Mouse (Mus musculus) spleen, adult 2 months (tissue): ENCODE results near the gene Grap2. TPM values are rescaled to one million over a fixed set of nuclear protein-coding genes. Genes with fewer than 3 reads are reported as not detected.

ENCODE experiments used
- DNase-seq, 2 experiments: peaks; one replicate each; pipeline versions ENCODE4 v3.0.0 to v3.0.0-alpha.2; 2012 to 2021; ENCODE audit warnings: low spot score in 2 of 2, low read depth in 1 of 2
- H3K27ac ChIP-seq: fragments of 200-500 bp; 2 replicates; pipeline ENCODE4 v1.5.1; 2012; ENCODE audit warnings: low read length, inconsistent platforms; ENCODE audit not compliant: insufficient read depth
- H3K27me3 ChIP-seq: fragments of 200-500 bp; 2 replicates; pipeline ENCODE4 v1.6.1; 2012; ENCODE audit warnings: mild to moderate bottlenecking, moderate library complexity, low read length, inconsistent platforms; ENCODE audit not compliant: control insufficient read depth, insufficient read depth
- H3K36me3 ChIP-seq: fragments of 200-500 bp; 2 replicates; pipeline ENCODE4 v1.6.1; 2012; ENCODE audit warnings: mild to moderate bottlenecking, low read length, inconsistent platforms; ENCODE audit not compliant: control insufficient read depth, insufficient read depth
- H3K4me1 ChIP-seq: fragments of 200-500 bp; 2 replicates; pipeline ENCODE4 v1.6.1; 2011; ENCODE audit warnings: inconsistent platforms; ENCODE audit not compliant: control insufficient read depth, insufficient read depth, insufficient read length
- H3K4me3 ChIP-seq: fragments of 200-500 bp; 2 replicates; pipeline ENCODE4 v1.5.1; 2011; ENCODE audit warnings: mild to moderate bottlenecking, inconsistent platforms; ENCODE audit not compliant: insufficient read depth, insufficient read length; ENCODE audit errors: extremely low read depth
- CTCF ChIP-seq: fragments of 200-500 bp; IDR thresholded peaks from 2 replicates; pipeline ENCODE4 v1.5.1; 2011; ENCODE audit warnings: mild to moderate bottlenecking, inconsistent platforms; ENCODE audit not compliant: insufficient read depth, insufficient read length, insufficient replicate concordance; ENCODE audit errors: extremely low read depth
- POLR2A ChIP-seq: fragments of 200-500 bp; IDR thresholded peaks from 2 replicates; pipeline ENCODE4 v1.6.1; 2011; ENCODE audit warnings: low read depth, low read length, inconsistent platforms
- WGBS: fragments of 180-500 bp; shearing (Covaris S2); methylation state at CpG from one replicate; pipeline ENCODE4 v1.1.7; 2018; 5-methylcytosine and 5-hydroxymethylcytosine counted together
- polyA plus RNA-seq: library from polyadenylated mRNA; depleted of rRNA; stranded (reverse); fragments of >200 nt; gene quantifications from 2 replicates; pipeline ENCODE4 v1.2.3, GENCODE M21; 2012

The Grap2 gene
- polyA plus RNA-seq, 1 experiment = 54.4 TPM

DNA sequence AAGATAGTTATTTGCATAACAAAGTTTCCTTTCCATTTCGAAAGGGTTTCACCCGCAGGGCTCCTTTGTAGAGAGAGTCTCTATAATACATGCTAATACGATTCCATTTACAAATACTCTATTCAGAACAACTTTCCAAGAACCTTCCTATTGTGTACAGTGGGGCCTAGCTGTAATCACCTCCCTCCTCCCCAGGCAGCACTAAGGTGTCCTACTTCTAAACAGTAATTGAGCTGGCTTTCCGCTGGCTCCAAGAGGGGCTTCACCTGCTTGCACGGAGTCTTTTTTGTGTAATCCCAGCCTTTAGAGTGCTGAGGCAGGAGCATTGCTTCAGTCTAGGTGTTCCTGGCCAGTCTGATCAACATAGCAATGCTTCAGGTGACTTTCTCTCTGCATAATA lies 46.8 kb downstream of the Grap2 start:
- Histone ChIP-seq H3K4me1 (peaks cover 49% of the 10 kb centered on the region), H3K4me3 (no peak overlapping the region), H3K36me3 (no peaks in the 10 kb centered on the region; the same call in 1 of the 2 replicates), H3K27me3 (no peaks in the 10 kb centered on the region), H3K27ac (peak overlapping the region; percentile 86)
- no peak for TF ChIP-seq CTCF
- no peak for TF ChIP-seq POLR2A
- WGBS = 56% methylated on average over 5 of the region's 5 CpGs
- no peak for DNase-seq

DNA sequence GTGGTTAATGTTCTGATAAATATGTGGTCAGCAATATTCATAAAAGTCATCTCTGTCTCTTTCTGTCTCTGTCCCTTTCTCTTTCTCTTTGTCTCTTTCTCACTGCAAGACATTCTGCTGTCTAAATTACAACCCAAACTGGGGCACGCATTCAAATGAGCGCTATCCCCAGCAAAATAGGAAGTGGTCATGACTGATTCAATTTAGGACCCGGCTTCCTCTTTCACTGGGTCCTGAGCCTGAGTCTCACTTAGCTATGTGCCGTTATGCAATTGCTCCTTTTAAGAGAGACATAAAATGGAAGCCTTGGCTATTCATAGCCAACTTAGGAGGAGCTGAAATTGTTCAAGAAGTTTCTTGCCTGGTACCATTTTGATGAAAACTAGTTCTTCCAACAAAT lies 47.4 kb downstream of the Grap2 start:
- Histone ChIP-seq H3K27ac (peak overlapping the region; percentile 88), H3K36me3 (no peaks in the 10 kb centered on the region; the same call in 1 of the 2 replicates), H3K27me3 (no peaks in the 10 kb centered on the region), H3K4me3 (no peak overlapping the region), H3K4me1 (peaks cover 43% of the 10 kb centered on the region)
- WGBS = 3% methylated on average over 4 of the region's 4 CpGs
- peak; percentile 64 to 67 for DNase-seq
- TF ChIP-seq POLR2A (no peak; the same call in 1 of the 2 replicates), CTCF (no peak)

DNA sequence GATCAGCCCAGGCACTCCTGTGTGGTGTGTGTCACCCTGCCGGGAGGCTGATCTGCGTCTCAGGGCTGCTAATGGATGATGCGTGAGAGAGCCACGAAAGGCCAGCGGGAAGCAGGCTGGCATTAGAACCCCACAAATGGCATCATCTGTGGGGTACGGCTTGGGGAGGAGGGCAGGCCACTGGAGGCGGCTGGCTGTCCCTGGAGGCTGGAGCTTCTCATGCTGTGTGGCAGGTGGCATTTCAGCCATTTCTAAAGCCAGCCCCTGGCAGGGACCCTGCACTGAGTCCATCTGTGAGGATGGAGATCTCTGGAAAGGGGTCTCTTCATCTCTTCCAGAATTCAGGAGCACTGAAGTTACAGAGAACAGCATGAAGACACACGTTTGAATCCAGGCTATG lies 48.0 kb downstream of the Grap2 start:
- H3K4me1 ChIP-seq = peaks cover 42% of the 10 kb centered on the region
- H3K27me3 ChIP-seq = no peaks in the 10 kb centered on the region
- 62% methylated on average over 8 of the region's 8 CpGs for WGBS
- TF ChIP-seq POLR2A = no peak
- TF ChIP-seq CTCF = no peak
- H3K36me3 ChIP-seq = no peaks in the 10 kb centered on the region; the same call in 1 of the 2 replicates
- peak overlapping the region; percentile 88 for H3K27ac ChIP-seq
- no peak for DNase-seq
- H3K4me3 ChIP-seq = no peak overlapping the region

- Histone ChIP-seq H3K27ac (peak overlapping the region; percentile 85), H3K4me1 (peaks cover 30% of the 10 kb centered on the region; the same call in 1 of the 2 replicates), H3K27me3 (no peaks in the 10 kb centered on the region), H3K36me3 (peaks cover 12% of the 10 kb centered on the region), H3K4me3 (peak overlapping the region; percentile 64)
- no peak; the same call in 1 of the 2 replicates for TF ChIP-seq POLR2A
- no peak for TF ChIP-seq CTCF
- WGBS = 46% methylated on average over 8 of the region's 8 CpGs
- DNase-seq = peak in 1 of 2 experiments; percentile 62
These were observed 50.9 kb downstream of the Grap2 start for GRCm38 (mm10) chr15:80623171-80623837.

GRCm38 (mm10) chr15:80626472-80626871 lies 54.1 kb downstream of the Grap2 start:
- Histone ChIP-seq H3K4me1 (peaks cover 30% of the 10 kb centered on the region; the same call in 1 of the 2 replicates), H3K36me3 (peaks cover 13% of the 10 kb centered on the region), H3K4me3 (no peak overlapping the region), H3K27me3 (no peaks in the 10 kb centered on the region), H3K27ac (no peak overlapping the region)
- DNase-seq = no peak
- 43% methylated on average over 6 of the region's 6 CpGs for WGBS
- TF ChIP-seq POLR2A (no peak), CTCF (no peak)

DNA sequence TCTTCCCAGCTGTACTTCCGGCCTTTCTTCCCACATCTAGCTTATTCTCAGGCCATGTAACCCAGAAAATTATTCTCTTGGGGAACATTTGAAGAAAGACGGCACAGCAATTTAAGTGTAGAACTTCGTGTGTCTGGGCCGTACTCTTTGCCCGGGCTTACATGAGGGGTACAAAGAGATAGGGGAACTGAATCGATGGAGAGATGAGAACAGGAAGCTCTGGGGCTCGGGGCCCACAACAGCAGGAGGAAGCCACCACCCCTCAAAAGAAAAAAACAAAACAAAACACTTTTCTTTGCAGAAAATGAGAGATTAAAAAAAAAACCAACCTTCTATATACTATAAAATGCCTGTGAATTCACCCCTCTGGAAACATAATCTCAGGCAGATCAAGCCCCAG lies 57.8 kb downstream of the Grap2 start:
- TF ChIP-seq POLR2A (no peak), CTCF (no peak)
- Histone ChIP-seq H3K36me3 (peaks cover 15% of the 10 kb centered on the region), H3K4me1 (peaks cover 33% of the 10 kb centered on the region; the same call in 1 of the 2 replicates), H3K27me3 (no peaks in the 10 kb centered on the region), H3K27ac (peak overlapping the region; percentile 59; the same call in 1 of the 2 replicates), H3K4me3 (no peak overlapping the region)
- 19% methylated on average over 7 of the region's 7 CpGs for WGBS
- DNase-seq = no peak

GRCm38 (mm10) chr15:80630711-80631110 lies 58.3 kb downstream of the Grap2 start:
- Histone ChIP-seq H3K36me3 (peaks cover 12% of the 10 kb centered on the region), H3K27ac (peak overlapping the region; percentile 59), H3K4me3 (no peak overlapping the region), H3K4me1 (peaks cover 36% of the 10 kb centered on the region; the same call in 1 of the 2 replicates), H3K27me3 (no peaks in the 10 kb centered on the region)
- DNase-seq = no peak
- WGBS = 68% methylated on average over 14 of the region's 14 CpGs
- TF ChIP-seq POLR2A (no peak), CTCF (no peak)
